Mouse (Mus musculus): Measurements from ENCODE around the gene Spg7. TPM values are rescaled to one million over a fixed set of nuclear protein-coding genes. Genes with fewer than 3 reads are reported as not detected.
A peak's percentile ranks its signal among the peaks of the same experiment; 100 is the strongest.
"Not testable (repeated sequence)": the region's sequence is repeated elsewhere in the genome, so short reads cannot be mapped to it uniquely, and the experiment has no call there.

Gene Spg7
- polyA plus RNA-seq, 1 experiment from 2014 or later: 54.3 TPM

DNA sequence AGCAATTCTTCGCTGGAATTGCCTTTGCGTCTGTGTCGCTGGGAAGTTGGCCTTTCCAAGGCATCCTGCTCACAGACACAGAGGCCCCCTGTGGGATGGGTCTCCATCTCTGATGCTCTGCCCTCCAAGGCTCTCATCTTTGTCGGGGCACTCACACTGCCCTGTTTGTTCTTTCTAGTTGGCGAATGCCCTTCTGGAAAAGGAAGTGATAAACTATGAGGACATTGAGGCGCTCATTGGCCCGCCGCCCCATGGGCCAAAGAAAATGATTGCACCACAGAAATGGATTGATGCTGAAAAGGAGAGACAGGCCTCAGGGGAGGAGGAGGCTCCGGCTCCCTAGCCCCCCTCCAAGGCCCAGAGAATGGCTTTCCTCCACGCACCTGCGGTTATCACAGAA lies 34.5 kb downstream of the Spg7 start:
- Histone ChIP-seq H3K36me3 (ENCODE audit: control insufficient read depth, insufficient read depth, low read length) (peaks cover 23% of the 10 kb centered on the region), H3K27ac (ENCODE audit: low read length) (no peak overlapping the region), H3K27me3 (ENCODE audit: control insufficient read depth, insufficient read depth, low read length) (no peaks in the 10 kb centered on the region), H3K9ac (replicated peaks; ENCODE audit: low read depth, low read length) (no peak overlapping the region), H3K4me1 (ENCODE audit: control insufficient read depth, insufficient read depth, low read length) (no peaks in the 10 kb centered on the region), H3K4me3 (ENCODE audit: low read depth, low read length) (no peak overlapping the region), H3K9me3 (ENCODE audit: control insufficient read depth, low read depth, low read length) (no peaks in the 10 kb centered on the region), H3K4me2 (replicated peaks; ENCODE audit: low read depth, low read length) (no peak overlapping the region)
- ATAC-seq (ENCODE audit: insufficient number of reproducible peaks, insufficient read depth, low FRiP score, low read depth): no peak
- WGBS: 91% methylated on average over 11 of the region's 11 CpGs

DNA sequence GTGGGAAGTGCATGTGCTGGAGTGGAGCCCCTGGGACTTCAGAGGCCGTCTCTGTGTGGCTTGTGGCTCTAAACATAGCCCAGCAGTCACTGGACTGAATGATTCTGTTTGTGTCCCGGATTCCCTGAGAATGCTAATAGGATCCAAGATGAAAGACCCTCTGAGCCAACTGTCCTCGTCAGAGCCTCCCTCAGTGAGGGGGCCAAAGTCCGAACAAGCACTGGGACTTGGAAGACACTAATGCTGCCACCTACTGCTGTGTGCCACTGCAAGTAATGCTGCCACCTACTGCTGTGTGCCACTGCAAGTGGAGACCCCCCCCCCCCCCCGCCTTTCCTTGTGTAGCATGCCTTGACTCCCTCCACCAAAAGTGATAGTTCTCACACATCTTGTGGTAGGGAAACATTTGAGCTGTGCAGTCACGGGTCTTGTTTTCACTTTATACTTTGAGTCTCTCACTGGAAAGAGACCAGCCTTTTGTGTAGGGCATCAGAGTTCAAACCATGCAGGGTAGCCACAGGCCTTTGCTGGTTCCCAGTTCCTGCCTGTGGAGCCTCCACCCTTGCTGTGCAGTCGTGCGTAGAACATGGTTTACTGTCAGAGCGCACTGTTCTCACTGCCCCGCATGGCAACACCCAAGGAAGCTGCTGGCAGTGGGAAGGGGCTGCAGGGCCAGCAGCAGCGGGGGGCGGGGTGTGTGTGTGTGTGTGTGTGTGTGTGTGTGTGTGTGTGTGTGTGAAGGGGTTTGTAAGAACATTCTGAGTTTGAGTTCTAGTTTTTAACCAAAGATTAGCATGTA lies 35.2 kb downstream of the Spg7 start:
- Histone ChIP-seq H3K4me2 (replicated peaks; ENCODE audit: low read depth, low read length) (no peak overlapping the region), H3K9ac (replicated peaks; ENCODE audit: low read depth, low read length) (no peak overlapping the region), H3K27me3 (ENCODE audit: control insufficient read depth, insufficient read depth, low read length) (no peaks in the 10 kb centered on the region), H3K27ac (ENCODE audit: low read length) (no peak overlapping the region), H3K9me3 (ENCODE audit: control insufficient read depth, low read depth, low read length) (no peaks in the 10 kb centered on the region), H3K4me1 (ENCODE audit: control insufficient read depth, insufficient read depth, low read length) (no peaks in the 10 kb centered on the region), H3K36me3 (ENCODE audit: control insufficient read depth, insufficient read depth, low read length) (peaks cover 23% of the 10 kb centered on the region), H3K4me3 (ENCODE audit: low read depth, low read length) (no peak overlapping the region)
- no peak for ATAC-seq (ENCODE audit: insufficient number of reproducible peaks, insufficient read depth, low FRiP score, low read depth)
- 80% methylated on average over 12 of the region's 12 CpGs for WGBS

DNA sequence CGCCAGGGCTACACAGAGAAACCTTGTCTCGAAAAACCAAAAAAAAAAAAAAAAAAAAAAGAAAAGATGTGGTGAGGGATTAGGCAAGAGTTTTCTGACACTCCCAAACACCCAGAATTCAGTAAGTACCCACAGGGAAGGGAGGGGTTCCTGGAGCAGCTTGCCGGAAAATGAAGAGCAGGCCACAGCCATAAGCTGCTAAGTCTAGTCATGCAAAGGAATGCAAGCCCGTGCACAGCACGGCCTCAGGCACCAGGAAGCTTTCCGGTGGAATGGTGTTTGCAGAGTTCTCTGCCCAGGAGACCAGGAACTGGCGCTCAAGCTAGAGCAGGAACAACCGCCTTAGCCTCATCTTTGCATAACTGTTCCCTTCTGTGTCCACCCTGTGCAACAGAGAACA lies 37.5 kb downstream of the Spg7 start:
- Histone ChIP-seq H3K9me3 (ENCODE audit: control insufficient read depth, low read depth, low read length) (no peaks in the 10 kb centered on the region), H3K36me3 (ENCODE audit: control insufficient read depth, insufficient read depth, low read length) (peaks cover 24% of the 10 kb centered on the region), H3K27me3 (ENCODE audit: control insufficient read depth, insufficient read depth, low read length) (no peaks in the 10 kb centered on the region), H3K4me1 (ENCODE audit: control insufficient read depth, insufficient read depth, low read length) (peaks cover 9% of the 10 kb centered on the region; the same call in 1 of the 2 replicates), H3K9ac (replicated peaks; ENCODE audit: low read depth, low read length) (no peak overlapping the region), H3K4me3 (ENCODE audit: low read depth, low read length) (no peak overlapping the region), H3K4me2 (replicated peaks; ENCODE audit: low read depth, low read length) (no peak overlapping the region), H3K27ac (ENCODE audit: low read length) (peak overlapping the region; percentile 27; the same call in 1 of the 2 replicates)
- WGBS: 63% methylated on average over 8 of the region's 8 CpGs
- ATAC-seq (ENCODE audit: insufficient number of reproducible peaks, insufficient read depth, low FRiP score, low read depth): no peak

DNA sequence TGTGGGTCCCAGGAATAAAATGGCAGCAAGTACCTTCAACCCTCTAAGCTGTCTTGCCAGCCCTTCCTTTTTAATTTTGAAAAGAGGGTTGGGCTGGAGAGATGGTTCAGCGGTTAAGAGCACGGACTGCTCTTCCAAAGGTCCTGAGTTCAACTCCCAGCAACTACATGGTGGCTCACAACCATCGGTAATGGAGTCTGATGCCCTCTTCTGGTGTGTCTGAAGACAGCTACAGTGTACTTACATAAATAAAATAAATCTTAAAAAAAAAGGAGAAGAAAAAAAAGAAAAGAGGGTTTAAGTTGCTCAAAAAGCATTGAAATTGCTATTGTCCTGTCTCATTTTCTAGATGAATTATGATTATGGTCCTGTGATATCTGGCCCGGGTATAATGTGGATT lies 38.5 kb downstream of the Spg7 start:
- 0 out of 2 replicates have a peak overlapping the region, but pooled peaks have one; percentile 72 for H3K4me3 ChIP-seq (ENCODE audit: low read depth, low read length)
- no peak overlapping the region for H3K27ac ChIP-seq (ENCODE audit: low read length)
- peaks cover 23% of the 10 kb centered on the region for H3K36me3 ChIP-seq (ENCODE audit: control insufficient read depth, insufficient read depth, low read length)
- ATAC-seq (ENCODE audit: insufficient number of reproducible peaks, insufficient read depth, low FRiP score, low read depth): no peak
- peaks cover 9% of the 10 kb centered on the region; the same call in 1 of the 2 replicates for H3K4me1 ChIP-seq (ENCODE audit: control insufficient read depth, insufficient read depth, low read length)
- no peaks in the 10 kb centered on the region for H3K9me3 ChIP-seq (ENCODE audit: control insufficient read depth, low read depth, low read length)
- 0 out of 2 replicates have a peak overlapping the region, but pooled peaks have one; percentile 64 for H3K9ac ChIP-seq (replicated peaks; ENCODE audit: low read depth, low read length)
- peak overlapping the region; percentile 67; the same call in 1 of the 2 replicates for H3K4me2 ChIP-seq (replicated peaks; ENCODE audit: low read depth, low read length)
- 76% methylated on average over 4 of the region's 4 CpGs for WGBS
- no peaks in the 10 kb centered on the region for H3K27me3 ChIP-seq (ENCODE audit: control insufficient read depth, insufficient read depth, low read length)

DNA sequence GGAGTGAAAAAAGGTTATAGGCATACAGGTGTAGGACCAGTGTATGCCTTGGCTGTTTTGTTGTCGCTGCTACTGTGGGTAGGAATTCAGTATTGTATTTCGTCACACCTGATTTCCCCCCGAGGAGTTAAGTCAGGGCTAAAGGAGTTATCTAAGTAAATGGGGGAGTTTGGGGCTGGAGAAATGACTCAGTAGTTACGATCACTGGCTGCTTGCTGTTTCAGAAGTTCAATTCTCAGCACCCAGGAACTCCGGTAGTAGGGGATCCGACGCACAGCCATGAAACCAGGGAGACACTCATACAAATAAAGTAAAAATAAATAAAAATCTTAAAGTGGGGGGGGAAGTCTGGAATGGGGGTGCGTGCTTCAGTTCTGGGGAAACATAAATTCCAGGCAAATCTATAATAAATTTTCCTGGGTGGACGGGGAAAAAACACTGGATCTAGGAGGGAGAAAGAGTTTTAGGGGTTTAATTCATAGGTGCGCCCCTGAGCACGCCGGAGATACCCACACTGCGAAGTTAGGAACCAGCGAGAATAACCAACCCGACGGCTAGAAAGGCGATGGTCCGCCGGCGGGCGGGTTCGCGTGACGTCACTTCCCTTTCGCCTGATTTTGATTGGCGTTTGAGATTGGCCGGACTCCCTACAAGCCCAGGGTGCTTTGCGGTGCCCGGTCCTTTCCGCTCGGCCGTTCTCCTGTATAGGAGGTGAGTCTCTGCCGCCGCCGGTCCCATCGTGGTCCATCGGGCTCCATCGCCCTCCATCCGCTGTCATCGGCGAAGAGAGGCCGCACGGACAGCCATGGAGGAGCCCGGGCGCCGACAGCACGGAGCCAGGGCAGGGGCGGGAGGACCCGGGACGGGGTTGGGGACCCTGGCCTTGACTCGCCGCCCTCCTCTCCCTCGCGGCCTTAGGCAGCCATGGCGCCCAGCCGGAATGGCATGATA lies 39.3 kb downstream of the Spg7 start, which contains the start of gene Rpl13:
Rpl13 (plus strand) TSS at position 616 of the 951 bp plus-strand sequence.
- peak within 1 kb of the TSS; percentile 84 for H3K27ac ChIP-seq (ENCODE audit: low read length)
- H3K4me1 ChIP-seq (ENCODE audit: control insufficient read depth, insufficient read depth, low read length): peaks cover 9% of the 10 kb centered on the region; the same call in 1 of the 2 replicates
- peak within 1 kb of the TSS; percentile 72 for H3K4me3 ChIP-seq (ENCODE audit: low read depth, low read length)
- H3K27me3 ChIP-seq (ENCODE audit: control insufficient read depth, insufficient read depth, low read length): no peaks in the 10 kb centered on the region
- H3K36me3 ChIP-seq (ENCODE audit: control insufficient read depth, insufficient read depth, low read length): peaks cover 23% of the 10 kb centered on the region
- no peaks in the 10 kb centered on the region for H3K9me3 ChIP-seq (ENCODE audit: control insufficient read depth, low read depth, low read length)
- peak within 1 kb of the TSS; percentile 96 for H3K4me2 ChIP-seq (replicated peaks; ENCODE audit: low read depth, low read length)
- H3K9ac ChIP-seq (replicated peaks; ENCODE audit: low read depth, low read length): peak within 1 kb of the TSS; percentile 64
- ATAC-seq (ENCODE audit: insufficient number of reproducible peaks, insufficient read depth, low FRiP score, low read depth): peak; percentile 92
- WGBS: 2% methylated on average over 56 of the region's 56 CpGs

DNA sequence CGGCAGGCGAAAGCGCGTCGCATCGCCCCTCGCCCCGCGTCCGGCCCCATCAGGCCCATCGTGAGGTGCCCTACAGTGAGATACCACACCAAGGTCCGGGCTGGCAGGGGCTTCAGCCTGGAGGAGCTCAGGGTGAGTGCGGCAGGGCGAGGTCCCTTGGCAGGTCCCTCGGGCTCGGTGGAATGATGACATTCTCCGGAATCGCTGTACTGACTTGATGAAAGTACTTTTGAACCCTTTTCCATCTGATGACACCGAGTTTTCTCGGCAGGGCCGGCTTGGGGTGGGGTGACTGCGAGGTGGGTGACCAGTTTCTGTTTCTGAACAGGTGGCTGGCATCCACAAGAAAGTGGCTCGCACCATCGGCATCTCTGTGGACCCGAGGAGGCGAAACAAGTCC lies 40.1 kb downstream of the Spg7 start:
- WGBS: 1% methylated on average over 25 of the region's 26 CpGs
- H3K9me3 ChIP-seq (ENCODE audit: control insufficient read depth, low read depth, low read length); H3K27me3 ChIP-seq (ENCODE audit: control insufficient read depth, insufficient read depth, low read length); H3K4me1 ChIP-seq (ENCODE audit: control insufficient read depth, insufficient read depth, low read length); ATAC-seq (ENCODE audit: insufficient number of reproducible peaks, insufficient read depth, low FRiP score, low read depth): not testable (repeated sequence)
- Histone ChIP-seq H3K9ac (replicated peaks; ENCODE audit: low read depth, low read length) (peak overlapping the region; percentile 63), H3K4me2 (replicated peaks; ENCODE audit: low read depth, low read length) (peak overlapping the region; percentile 96), H3K4me3 (ENCODE audit: low read depth, low read length) (peak overlapping the region; percentile 72), H3K27ac (ENCODE audit: low read length) (peak overlapping the region; percentile 84; the same call in 1 of the 2 replicates), H3K36me3 (ENCODE audit: control insufficient read depth, insufficient read depth, low read length) (peaks cover 23% of the 10 kb centered on the region)

DNA sequence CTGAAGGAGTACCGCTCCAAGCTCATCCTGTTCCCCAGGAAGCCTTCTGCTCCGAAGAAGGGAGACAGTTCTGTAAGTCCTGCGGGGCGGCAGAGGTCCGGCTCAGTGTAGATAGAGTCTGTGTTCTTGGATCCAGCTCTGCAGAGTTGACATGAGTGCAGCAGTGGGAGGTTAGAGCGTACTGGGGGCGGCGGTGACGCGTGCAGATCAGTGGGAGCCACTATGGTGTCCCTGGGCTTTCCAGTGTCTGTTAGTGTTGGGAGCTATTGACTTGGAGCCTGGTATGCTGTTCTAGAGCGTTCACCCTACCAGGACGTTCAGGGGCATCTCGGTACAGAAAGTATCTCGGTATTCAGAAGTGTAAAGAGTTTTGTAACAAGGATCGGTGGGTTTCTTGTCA lies 40.5 kb downstream of the Spg7 start:
- Histone ChIP-seq H3K27me3 (ENCODE audit: control insufficient read depth, insufficient read depth, low read length) (no peaks in the 10 kb centered on the region), H3K9ac (replicated peaks; ENCODE audit: low read depth, low read length) (peak overlapping the region; percentile 63), H3K36me3 (ENCODE audit: control insufficient read depth, insufficient read depth, low read length) (peaks cover 23% of the 10 kb centered on the region), H3K9me3 (ENCODE audit: control insufficient read depth, low read depth, low read length) (no peaks in the 10 kb centered on the region), H3K4me3 (ENCODE audit: low read depth, low read length) (peak overlapping the region; percentile 72), H3K4me1 (ENCODE audit: control insufficient read depth, insufficient read depth, low read length) (peaks cover 9% of the 10 kb centered on the region; the same call in 1 of the 2 replicates), H3K4me2 (replicated peaks; ENCODE audit: low read depth, low read length) (peak overlapping the region; percentile 96), H3K27ac (ENCODE audit: low read length) (peak overlapping the region; percentile 35; the same call in 1 of the 2 replicates)
- no peak for ATAC-seq (ENCODE audit: insufficient number of reproducible peaks, insufficient read depth, low FRiP score, low read depth)
- WGBS: 12% methylated on average over 15 of the region's 15 CpGs
